Mouse (Mus musculus): Measurements from ENCODE around the gene Gm36210.

- TF ChIP-seq CTCF (IDR thresholded peaks at IDR 0.05) (no peak), POLR2A (IDR thresholded peaks at IDR 0.05; ENCODE audit: insufficient read depth, low read depth, low read length) (no peak)
Measured at GRCm38 (mm10) chr7:4870133-4870532, 36.2 kb downstream of the Gm36210 start, which contains the start of gene Isoc2b.
